Mouse (Mus musculus) lung, embryonic 14.5 days (tissue): ENCODE measurements at regions not wholly inside any gene's neighbourhood (a gene's known extent, or its start where the extent isn't known, plus 50 kb on each side); places are given as distances from the start of the nearest gene placed in this dataset.
A peak's percentile ranks its signal among the peaks of the same experiment; 100 is the strongest.

Source experiments
- ATAC-seq: fragments of 200-750 bp; cut with Nextera tagmentation; 2 replicates; pipeline ENCODE4 v1.8.0; 2017; ENCODE audit warnings: mild to moderate bottlenecking, moderate TSS enrichment, moderate library complexity; ENCODE audit not compliant: insufficient read depth
- DNase-seq: peaks from one replicate; pipeline ENCODE4 v3.0.0-alpha.2; 2015
- H3K27ac ChIP-seq: fragments of 300-500 bp; sonication (generic); 2 replicates; pipeline ENCODE4 v1.5.1; 2014; ENCODE audit warnings: low read depth, mild to moderate bottlenecking, moderate library complexity
- H3K27me3 ChIP-seq: fragments of 300-500 bp; sonication (generic); 2 replicates; pipeline ENCODE4 v1.6.1; 2014; ENCODE audit warnings: low read length, control low read depth; ENCODE audit not compliant: insufficient read depth
- H3K36me3 ChIP-seq: fragments of 300-500 bp; sonication (generic); 2 replicates; pipeline ENCODE4 v1.6.1; 2014; ENCODE audit warnings: control low read depth; ENCODE audit not compliant: insufficient read depth
- H3K4me1 ChIP-seq: fragments of 300-500 bp; sonication (generic); 2 replicates; pipeline ENCODE4 v1.6.1; 2014; ENCODE audit warnings: antibody characterized with exemption, control low read depth; ENCODE audit not compliant: insufficient read depth
- H3K4me2 ChIP-seq: fragments of 300-500 bp; sonication (generic); 2 replicates; pipeline ENCODE4 v1.6.1; 2014; ENCODE audit warnings: mild to moderate bottlenecking
- H3K4me3 ChIP-seq: fragments of 300-500 bp; sonication (generic); 2 replicates; pipeline ENCODE4 v1.5.1; 2014; ENCODE audit warnings: low read depth, low read length
- H3K9ac ChIP-seq: fragments of 300-500 bp; sonication (generic); 2 replicates; pipeline ENCODE4 v1.6.1; 2014
- H3K9me3 ChIP-seq: fragments of 300-500 bp; sonication (generic); 2 replicates; pipeline ENCODE4 v1.6.1; 2016; ENCODE audit warnings: low read depth, low read length, control low read depth
- CTCF ChIP-seq: IDR thresholded peaks from 2 replicates; pipeline ENCODE4 v1.5.1; 2016; ENCODE audit warnings: antibody characterized with exemption, low read depth
- WGBS: fragments of 180-500 bp; shearing (Covaris S2); extraction: QIAGEN DNeasy Blood & Tissue Kit; methylation state at CpG from one replicate; pipeline ENCODE4 v1.1.7; 2014; 5-methylcytosine and 5-hydroxymethylcytosine counted together

DNA sequence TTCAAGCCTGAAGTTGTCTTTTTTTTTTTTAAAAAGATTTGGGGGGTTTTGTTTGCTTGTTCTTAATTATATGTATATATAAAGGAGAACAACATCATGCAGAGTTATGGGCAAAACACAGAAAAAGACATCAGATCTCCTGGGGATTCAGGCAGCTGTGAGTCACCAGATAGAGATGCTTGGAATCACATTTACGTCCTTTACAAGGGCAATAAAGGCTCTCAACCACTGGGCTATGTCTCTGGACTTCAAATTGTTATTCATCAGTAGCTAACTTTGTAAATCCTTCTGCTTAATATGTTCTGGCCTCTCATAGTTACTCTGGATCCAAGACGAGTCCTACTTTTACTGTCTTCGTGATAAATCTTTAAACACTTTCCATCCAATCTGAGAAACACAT lies 469.8 kb downstream of the Kctd12 start:
- ATAC-seq: no peak
- H3K27ac ChIP-seq: no peak overlapping the region
- no peak overlapping the region for H3K4me3 ChIP-seq
- H3K9ac ChIP-seq: no peak overlapping the region
- no peak overlapping the region for H3K4me2 ChIP-seq
- H3K4me1 ChIP-seq: no peaks in the 10 kb centered on the region
- H3K9me3 ChIP-seq: no peaks in the 10 kb centered on the region
- TF ChIP-seq CTCF: no peak
- no peak for DNase-seq
- H3K27me3 ChIP-seq: no peaks in the 10 kb centered on the region
- 62% methylated on average over 3 of the region's 3 CpGs for WGBS
- no peaks in the 10 kb centered on the region for H3K36me3 ChIP-seq

DNA sequence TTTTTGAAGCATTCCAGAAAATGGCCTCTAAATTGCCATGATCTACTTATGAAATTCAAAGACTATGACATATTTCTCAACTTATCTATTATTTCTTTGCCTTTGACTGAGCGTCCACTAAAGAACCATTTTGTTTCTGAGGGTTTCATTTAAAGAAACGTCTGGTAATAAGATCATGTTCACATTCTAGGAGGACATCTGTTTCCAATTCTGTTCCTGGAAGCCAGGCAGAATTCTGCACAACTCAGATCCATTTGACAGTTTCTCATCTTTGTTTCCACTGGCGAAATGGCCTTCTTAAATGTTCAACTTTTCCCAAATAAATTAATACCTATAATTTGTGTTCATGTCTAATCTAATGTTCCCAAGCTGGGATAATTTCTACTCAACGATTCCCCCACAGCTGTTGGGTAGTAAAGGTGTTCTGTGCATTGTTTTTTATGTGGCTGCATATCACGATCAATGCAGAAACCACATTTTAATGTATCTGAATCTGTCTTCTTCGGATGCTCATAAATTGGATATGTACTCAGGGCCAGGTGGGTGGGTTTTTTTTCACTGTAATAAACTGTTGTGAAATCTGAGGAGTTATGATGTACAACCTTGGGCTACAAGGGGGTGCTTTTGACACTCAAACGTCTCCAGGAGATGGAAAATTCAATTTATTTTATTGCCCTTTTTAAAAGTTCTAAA lies 470.6 kb downstream of the Kctd12 start:
- H3K9me3 ChIP-seq: no peaks in the 10 kb centered on the region
- H3K27me3 ChIP-seq: no peaks in the 10 kb centered on the region
- no peak for TF ChIP-seq CTCF
- no peak for ATAC-seq
- no peaks in the 10 kb centered on the region for H3K36me3 ChIP-seq
- no peak overlapping the region for H3K9ac ChIP-seq
- H3K4me3 ChIP-seq: no peak overlapping the region
- H3K4me2 ChIP-seq: no peak overlapping the region
- DNase-seq: no peak
- WGBS: 59% methylated on average over 7 of the region's 7 CpGs
- H3K4me1 ChIP-seq: no peaks in the 10 kb centered on the region
- no peak overlapping the region for H3K27ac ChIP-seq

- Histone ChIP-seq H3K27ac (no peak overlapping the region), H3K4me2 (no peak overlapping the region), H3K4me1 (no peaks in the 10 kb centered on the region), H3K36me3 (no peaks in the 10 kb centered on the region), H3K9ac (no peak overlapping the region), H3K9me3 (no peaks in the 10 kb centered on the region), H3K27me3 (no peaks in the 10 kb centered on the region), H3K4me3 (no peak overlapping the region)
- peak; percentile 78 for TF ChIP-seq CTCF
- 23% methylated on average over 4 of the region's 4 CpGs for WGBS
- no peak for ATAC-seq
- DNase-seq: peak; percentile 77
Measured at GRCm38 (mm10) chr14:102510387-102510786, 472.1 kb downstream of the Kctd12 start.

DNA sequence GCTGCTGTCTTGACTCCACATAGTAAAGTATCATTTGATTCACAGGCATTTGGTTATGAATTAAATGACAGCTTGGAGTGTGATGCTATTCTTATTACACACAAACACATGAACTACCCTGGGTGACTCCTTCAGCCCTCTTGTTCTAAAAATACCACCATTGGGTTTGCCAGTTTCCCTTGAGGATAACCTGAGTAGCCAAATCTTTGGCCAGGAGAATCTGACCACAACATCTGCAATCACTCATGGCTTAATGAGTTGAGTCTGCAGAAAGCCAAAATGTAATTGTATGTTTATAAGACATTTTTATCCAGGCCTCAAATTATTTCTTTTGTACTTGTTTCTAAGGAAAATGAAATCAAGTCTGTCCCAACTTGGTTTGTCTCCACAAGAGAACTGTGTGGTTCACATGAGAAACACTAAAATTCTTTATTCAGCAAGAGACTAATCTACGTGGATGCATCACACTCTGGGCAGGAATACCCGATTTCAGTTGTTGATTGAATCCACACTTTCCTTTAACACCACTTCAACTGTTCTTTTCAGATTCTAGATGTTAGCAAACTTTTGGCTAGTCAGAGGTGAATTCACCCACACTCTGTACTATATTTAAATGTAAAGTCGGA lies 476.6 kb downstream of the Kctd12 start:
- 0 out of 2 replicates have a peak, but pooled peaks have one; percentile 47 for ATAC-seq
- WGBS: 64% methylated on average over 3 of the region's 3 CpGs
- H3K4me3 ChIP-seq: no peak overlapping the region
- TF ChIP-seq CTCF: no peak
- H3K4me2 ChIP-seq: no peak overlapping the region
- H3K9ac ChIP-seq: no peak overlapping the region
- DNase-seq: peak; percentile 58
- no peaks in the 10 kb centered on the region for H3K9me3 ChIP-seq
- H3K4me1 ChIP-seq: no peaks in the 10 kb centered on the region
- H3K27me3 ChIP-seq: no peaks in the 10 kb centered on the region
- no peaks in the 10 kb centered on the region for H3K36me3 ChIP-seq
- no peak overlapping the region for H3K27ac ChIP-seq

DNA sequence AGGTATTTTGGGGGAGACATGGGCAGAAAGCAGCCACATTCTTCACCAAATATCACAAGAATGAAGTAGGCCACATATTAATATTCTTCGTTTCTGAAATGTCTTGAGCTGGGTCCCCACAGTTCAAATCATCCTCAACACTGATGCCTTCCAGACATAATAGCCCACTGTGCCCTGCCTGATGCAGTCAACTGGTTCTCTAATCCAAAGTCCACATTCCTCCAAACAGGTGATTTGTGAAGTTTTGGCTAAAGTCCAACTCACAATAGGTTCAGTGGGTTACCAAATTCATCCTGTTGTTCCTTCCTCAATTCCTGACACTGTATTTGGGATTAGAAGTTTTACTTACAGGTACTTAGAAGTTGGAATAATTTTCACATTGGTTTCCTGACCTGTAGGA lies 485.3 kb downstream of the Kctd12 start:
- WGBS: 79% methylated on average over 1 of the region's 1 CpGs
- no peaks in the 10 kb centered on the region for H3K4me1 ChIP-seq
- DNase-seq (no peak), ATAC-seq (no peak)
- H3K4me2 ChIP-seq: no peak overlapping the region
- H3K36me3 ChIP-seq: no peaks in the 10 kb centered on the region
- no peak for TF ChIP-seq CTCF
- H3K27ac ChIP-seq: no peak overlapping the region
- no peak overlapping the region for H3K9ac ChIP-seq
- no peaks in the 10 kb centered on the region for H3K9me3 ChIP-seq
- no peak overlapping the region for H3K4me3 ChIP-seq
- no peaks in the 10 kb centered on the region for H3K27me3 ChIP-seq

GRCm38 (mm10) chr14:102492376-102492775 lies 490.1 kb downstream of the Kctd12 start:
- H3K4me3 ChIP-seq: no peak overlapping the region
- WGBS: 55% methylated on average over 2 of the region's 2 CpGs
- ATAC-seq: no peak
- H3K9me3 ChIP-seq: no peaks in the 10 kb centered on the region
- TF ChIP-seq CTCF: no peak
- no peaks in the 10 kb centered on the region for H3K4me1 ChIP-seq
- no peaks in the 10 kb centered on the region for H3K27me3 ChIP-seq
- DNase-seq: no peak
- no peaks in the 10 kb centered on the region for H3K36me3 ChIP-seq
- no peak overlapping the region for H3K4me2 ChIP-seq
- H3K9ac ChIP-seq: no peak overlapping the region
- H3K27ac ChIP-seq: no peak overlapping the region

GRCm38 (mm10) chr14:102491205-102491604 lies 491.2 kb downstream of the Kctd12 start:
- Histone ChIP-seq H3K4me3 (no peak overlapping the region), H3K9ac (no peak overlapping the region), H3K4me2 (no peak overlapping the region), H3K9me3 (no peaks in the 10 kb centered on the region), H3K27me3 (no peaks in the 10 kb centered on the region), H3K36me3 (no peaks in the 10 kb centered on the region), H3K27ac (no peak overlapping the region), H3K4me1 (no peaks in the 10 kb centered on the region)
- 100% methylated on average over 1 of the region's 1 CpGs for WGBS
- ATAC-seq: no peak
- DNase-seq: no peak
- TF ChIP-seq CTCF: no peak
